Comparison of ENCODE assay signal across 27 mouse cellular contexts in genomic region chr11:49077012-49077411, GRCm38 (mm10). TPM values are rescaled to one million over a fixed set of nuclear protein-coding genes. Genes with fewer than 3 reads are reported as not detected.
DNase-seq lines count a peak whose midpoint lies in the region; ATAC-seq and TF ChIP-seq lines count a peak whose summit lies in the region.
"Had no signal": no experiment of that assay in that cellular context is flagged by ENCODE, and none has a peak within 500 bp of the region (broad histone marks: within the 10 kb centered on the region; RNA-seq: fewer than 3 reads in every experiment).

No protein-coding gene starts in this region.

- no peak overlapping the region for H3K4me3 ChIP-seq in heart, embryonic 16.5 days (ENCODE audit: low read length)
- H3K4me3 ChIP-seq in liver, adult 2 months (ENCODE audit: insufficient read depth, low read depth, low read length) = no peak overlapping the region
- H3K4me3 ChIP-seq in embryonic fibroblast, embryonic 13.5 days (ENCODE audit: insufficient read depth, low read length) = no peak overlapping the region
- peak overlapping the region; percentile 20 for H3K4me3 ChIP-seq in macrophage (ENCODE audit: inconsistent target)
- H3K4me3 ChIP-seq in midbrain, embryonic 15.5 days = no peak overlapping the region
- H3K4me3 ChIP-seq: forebrain, embryonic 10.5 days; heart, embryonic 13.5 days; limb, embryonic 13.5 days had no signal

- no peak for TF ChIP-seq CTCF in liver, adult 2 months (IDR thresholded peaks at IDR 0.05; ENCODE audit: low read depth, low read length)
- no peak for TF ChIP-seq CTCF in embryonic fibroblast, embryonic 13.5 days (IDR thresholded peaks at IDR 0.05; ENCODE audit: borderline replicate concordance, insufficient read depth, low read length)

- 82% methylated on average over 1 of the region's 1 CpGs for WGBS in heart, embryonic 16.5 days
- 80% methylated on average over 1 of the region's 1 CpGs for WGBS in liver, adult 2 months
- WGBS in macrophage (ENCODE audit: missing documents) = 11% methylated on average over 1 of the region's 1 CpGs
- 79% methylated on average over 1 of the region's 1 CpGs for WGBS in midbrain, embryonic 15.5 days

- ATAC-seq in heart, embryonic 16.5 days (replicated peaks; ENCODE audit: extremely low read depth, insufficient read depth, low FRiP score) = no peak
- ATAC-seq in midbrain, embryonic 15.5 days (replicated peaks) = no peak
- ATAC-seq: forebrain, embryonic 16.5 days had no signal

- H3K79me2 ChIP-seq in liver, adult 2 months (ENCODE audit: control insufficient read depth, insufficient read depth, low read length) = no peaks in the 10 kb centered on the region
- H3K79me2 ChIP-seq in macrophage (ENCODE audit: inconsistent target) = peaks cover 29% of the 10 kb centered on the region; the same call in 1 of the 2 replicates

- H3K4me2 ChIP-seq in heart, embryonic 16.5 days (ENCODE audit: low read depth, low read length) = no peak overlapping the region
- H3K4me2 ChIP-seq in midbrain, embryonic 15.5 days = no peak overlapping the region
- H3K4me2 ChIP-seq: heart, embryonic 13.5 days; hindbrain, embryonic 14.5 days; limb, embryonic 13.5 days had no signal

- DNase-seq in heart, adult 9 months (ENCODE audit: low spot score in 2 of 2) = no peak
- no peak for DNase-seq in liver, adult 2 months (ENCODE audit: extremely low read depth, low read depth, low spot score)
- no peak for DNase-seq in liver
- DNase-seq in layer of hippocampus, postnatal 14 days (ENCODE audit: low spot score in 2 of 2) = no peak
- DNase-seq: adrenal gland, postnatal 10 days; cerebellum, adult 8-10 months; gastrocnemius, postnatal 25 days; lung, adult 2 months; lung, postnatal 14 days; midbrain, embryonic 14.5 days; thymus, postnatal 14 days had no signal

- H3K9me3 ChIP-seq in heart, embryonic 16.5 days (replicated peaks; ENCODE audit: control insufficient read depth, low read length) = no peaks in the 10 kb centered on the region
- H3K9me3 ChIP-seq in midbrain, embryonic 15.5 days = no peaks in the 10 kb centered on the region
- H3K9me3 ChIP-seq: forebrain, embryonic 10.5 days; heart, embryonic 13.5 days; limb, embryonic 13.5 days had no signal

- TF ChIP-seq POLR2A in liver, adult 2 months (IDR thresholded peaks at IDR 0.05; ENCODE audit: extremely low read depth, insufficient read depth, low read length) = no peak
- TF ChIP-seq POLR2A in embryonic fibroblast, embryonic 13.5 days (IDR thresholded peaks at IDR 0.05; ENCODE audit: low read depth, low read length) = no peak

- no peaks in the 10 kb centered on the region for H3K4me1 ChIP-seq in heart, embryonic 16.5 days (ENCODE audit: control insufficient read depth, insufficient read depth, low read length)
- 0 out of 2 replicates have a peak, but pooled peaks cover 3% of the 10 kb centered on the region for H3K4me1 ChIP-seq in liver, adult 2 months (ENCODE audit: control insufficient read depth, insufficient read depth, low read length)
- H3K4me1 ChIP-seq in embryonic fibroblast, embryonic 13.5 days (ENCODE audit: control insufficient read depth, insufficient read depth, low read length) = peaks cover 3% of the 10 kb centered on the region
- H3K4me1 ChIP-seq in midbrain, embryonic 15.5 days = no peaks in the 10 kb centered on the region
- H3K4me1 ChIP-seq: forebrain, embryonic 10.5 days; heart, embryonic 13.5 days; limb, embryonic 13.5 days had no signal

- H3K9ac ChIP-seq in heart, embryonic 16.5 days (ENCODE audit: low read length) = no peak overlapping the region
- H3K9ac ChIP-seq in liver, adult 2 months (ENCODE audit: low read depth, low read length) = no peak overlapping the region
- no peak overlapping the region for H3K9ac ChIP-seq in midbrain, embryonic 15.5 days
- H3K9ac ChIP-seq: heart, embryonic 13.5 days; hindbrain, embryonic 14.5 days; limb, embryonic 13.5 days had no signal

- H3K27ac ChIP-seq in heart, embryonic 16.5 days (ENCODE audit: low read length) = peak overlapping the region; percentile 78
- peak overlapping the region; percentile 23 for H3K27ac ChIP-seq in liver, adult 2 months (replicated peaks; ENCODE audit: insufficient read depth, low read depth, low read length)
- peak overlapping the region; percentile 23; the same call in 1 of the 2 replicates for H3K27ac ChIP-seq in embryonic fibroblast, embryonic 13.5 days (ENCODE audit: insufficient read depth, low read length)
- peak overlapping the region; percentile 93 for H3K27ac ChIP-seq in macrophage
- H3K27ac ChIP-seq in midbrain, embryonic 15.5 days = no peak overlapping the region
- H3K27ac ChIP-seq: forebrain, embryonic 10.5 days; heart, embryonic 13.5 days; hindbrain, embryonic 14.5 days; limb, embryonic 13.5 days had no signal

- no peaks in the 10 kb centered on the region for H3K27me3 ChIP-seq in heart, embryonic 16.5 days (ENCODE audit: control insufficient read depth, insufficient read depth, low read length)
- H3K27me3 ChIP-seq in liver, adult 2 months (ENCODE audit: control insufficient read depth, insufficient read depth, low read length) = no peaks in the 10 kb centered on the region
- H3K27me3 ChIP-seq in midbrain, embryonic 15.5 days (replicated peaks) = no peaks in the 10 kb centered on the region
- H3K27me3 ChIP-seq: heart, embryonic 13.5 days; limb, embryonic 13.5 days had no signal

- no peaks in the 10 kb centered on the region for H3K36me3 ChIP-seq in heart, embryonic 16.5 days (ENCODE audit: control insufficient read depth, insufficient read depth)
- no peaks in the 10 kb centered on the region for H3K36me3 ChIP-seq in liver, adult 2 months (ENCODE audit: control insufficient read depth, insufficient read depth, low read length)
- no peaks in the 10 kb centered on the region for H3K36me3 ChIP-seq in macrophage (ENCODE audit: inconsistent target)
- no peaks in the 10 kb centered on the region for H3K36me3 ChIP-seq in midbrain, embryonic 15.5 days (replicated peaks)
- H3K36me3 ChIP-seq: forebrain, embryonic 10.5 days; heart, embryonic 13.5 days; limb, embryonic 13.5 days had no signal

RNA-seq across cellular contexts. Expression of gene Ifi47, which starts 0.6 kb away (rescaled TPM):
- polyA plus RNA-seq in heart, embryonic 16.5 days (2015; fragmentation: Nextera tagmentation; extraction: Ambion mirVana) = 3.6 and 7.6 TPM in 2 replicates
- total RNA-seq in liver, adult 2 months (2014; rRNA removed) = 20.0 and 21.3 TPM in 2 replicates
- 8.2 and 12.7 TPM in 2 replicates for polyA plus RNA-seq in liver, adult 2 months (2012; rRNA removed)
- 4.8 and 7.6 TPM in 2 replicates for polyA plus RNA-seq in embryonic fibroblast, embryonic 13.5 days (2011; ENCODE audit: insufficient read length, low read depth, missing spikeins)
- 100 to 1,000 TPM in 13 of 26 experiments, 10 to 100 TPM in 11, 1 to 10 TPM in 2; 6.9 to 403 (median 98.1) TPM for total RNA-seq in macrophage (2018; cell fraction: chromatin; rRNA removed)
- 100 to 1,000 TPM in 15 of 26 experiments, 10 to 100 TPM in 11; 52.2 to 394 (median 215) TPM for total RNA-seq in macrophage (2018; cell fraction: cytosol; rRNA removed)
- 100 to 1,000 TPM in 16 of 26 experiments, 10 to 100 TPM in 10; 27.4 to 356 (median 184) TPM for total RNA-seq in macrophage (2018; cell fraction: nucleus; rRNA removed)
- polyA plus RNA-seq in macrophage (2018) = 34.8 to 249 TPM (median 64.0 TPM) in 3 replicates
- polyA plus RNA-seq in midbrain, embryonic 15.5 days (2015; fragmentation: Nextera tagmentation; extraction: Ambion mirVana) = 0.35 and 0.56 TPM in 2 replicates
- under 1 TPM; 0.31 to 0.65 TPM for total RNA-seq in layer of hippocampus, postnatal 14 days (2021)
- polyA plus RNA-seq: neural tube, embryonic 14.5 days had no signal

RNA-seq across cellular contexts. Expression of gene Tgtp2, which starts 13.0 kb away (rescaled TPM):
- polyA plus RNA-seq in heart, embryonic 16.5 days (2015; fragmentation: Nextera tagmentation; extraction: Ambion mirVana) = 3.8 and 8.0 TPM in 2 replicates
- 5.7 and 6.9 TPM in 2 replicates for total RNA-seq in liver, adult 2 months (2014; rRNA removed)
- polyA plus RNA-seq in liver, adult 2 months (2012; rRNA removed) = 1.1 and 1.3 TPM in 2 replicates
- 6.4 and 6.5 TPM in 2 replicates for polyA plus RNA-seq in embryonic fibroblast, embryonic 13.5 days (2011; ENCODE audit: insufficient read length, low read depth, missing spikeins)
- total RNA-seq in macrophage (2018; cell fraction: chromatin; rRNA removed) = 100 to 1,000 TPM in 13 of 26 experiments, 10 to 100 TPM in 8, 1 to 10 TPM in 5; 3.2 to 381 (median 96.4) TPM
- 100 to 1,000 TPM in 14 of 26 experiments, 10 to 100 TPM in 12; 22.0 to 727 (median 214) TPM for total RNA-seq in macrophage (2018; cell fraction: cytosol; rRNA removed)
- 100 to 1,000 TPM in 15 of 26 experiments, 10 to 100 TPM in 11; 14.5 to 657 (median 295) TPM for total RNA-seq in macrophage (2018; cell fraction: nucleus; rRNA removed)
- 27.3 to 134 TPM (median 32.0 TPM) in 3 replicates for polyA plus RNA-seq in macrophage (2018)
- polyA plus RNA-seq in midbrain, embryonic 15.5 days (2015; fragmentation: Nextera tagmentation; extraction: Ambion mirVana) = 0.68 TPM in 1 of 2 replicates, not detected in the other
- not detected for total RNA-seq in layer of hippocampus, postnatal 14 days (2021)
- total RNA-seq: heart, postnatal 4 days had no signal
- polyA plus RNA-seq: forebrain, embryonic 10.5 days; forebrain, embryonic 16.5 days; hindbrain, embryonic 14.5 days; limb, embryonic 13.5 days; neural tube, embryonic 14.5 days had no signal

RNA-seq across cellular contexts. Expression of gene 9930111J21Rik2, which starts 26.0 kb away (rescaled TPM):
- 0.87 and 1.2 TPM in 2 replicates for polyA plus RNA-seq in heart, embryonic 16.5 days (2015; fragmentation: Nextera tagmentation; extraction: Ambion mirVana)
- total RNA-seq in liver, adult 2 months (2014; rRNA removed) = 2.8 and 4.0 TPM in 2 replicates
- 0.30 and 0.44 TPM in 2 replicates for polyA plus RNA-seq in liver, adult 2 months (2012; rRNA removed)
- polyA plus RNA-seq in embryonic fibroblast, embryonic 13.5 days (2011; ENCODE audit: insufficient read length, low read depth, missing spikeins) = 2.4 and 6.0 TPM in 2 replicates
- total RNA-seq in macrophage (2018; cell fraction: chromatin; rRNA removed) = 100 to 1,000 TPM in 21 of 26 experiments, 10 to 100 TPM in 5; 39.0 to 542 (median 279) TPM
- 100 to 1,000 TPM in 19 of 26 experiments, 10 to 100 TPM in 7; 41.5 to 220 (median 127) TPM for total RNA-seq in macrophage (2018; cell fraction: cytosol; rRNA removed)
- total RNA-seq in macrophage (2018; cell fraction: nucleus; rRNA removed) = 100 to 1,000 TPM in 19 of 26 experiments, 10 to 100 TPM in 7; 48.5 to 419 (median 203) TPM
- 39.3 to 117 TPM (median 92.6 TPM) in 3 replicates for polyA plus RNA-seq in macrophage (2018)
- 0.37 and 0.38 TPM in 2 replicates for polyA plus RNA-seq in midbrain, embryonic 15.5 days (2015; fragmentation: Nextera tagmentation; extraction: Ambion mirVana)
- 1 to 10 TPM in 1 of 2 experiments, under 1 TPM in 1; 0.91 to 1.4 TPM for total RNA-seq in layer of hippocampus, postnatal 14 days (2021)

RNA-seq across cellular contexts. Expression of gene Olfr1396, which starts 37.7 kb away (rescaled TPM):
- 0.10 and 0.18 TPM in 2 replicates for polyA plus RNA-seq in heart, embryonic 16.5 days (2015; fragmentation: Nextera tagmentation; extraction: Ambion mirVana)
- under 0.01 and 0.07 TPM in 2 replicates for total RNA-seq in liver, adult 2 months (2014; rRNA removed)
- 0.02 and 0.06 TPM in 2 replicates for polyA plus RNA-seq in liver, adult 2 months (2012; rRNA removed)
- polyA plus RNA-seq in embryonic fibroblast, embryonic 13.5 days (2011; ENCODE audit: insufficient read length, low read depth, missing spikeins) = not detected in 2 replicates
- under 1 TPM in 2 of 26 experiments, not detected in 24; 0.38 to 0.63 TPM for total RNA-seq in macrophage (2018; cell fraction: chromatin; rRNA removed)
- total RNA-seq in macrophage (2018; cell fraction: cytosol; rRNA removed) = not detected
- under 1 TPM in 2 of 26 experiments, not detected in 24; 0.14 to 0.36 TPM for total RNA-seq in macrophage (2018; cell fraction: nucleus; rRNA removed)
- not detected in 3 replicates for polyA plus RNA-seq in macrophage (2018)
- polyA plus RNA-seq in midbrain, embryonic 15.5 days (2015; fragmentation: Nextera tagmentation; extraction: Ambion mirVana) = 0.11 TPM in 1 of 2 replicates, not detected in the other
- not detected for total RNA-seq in layer of hippocampus, postnatal 14 days (2021)
- total RNA-seq: gastrocnemius, postnatal 25 days; left cerebral cortex, adult 18-20 months; left cerebral cortex, postnatal 25 days; megakaryocyte-erythroid progenitor cell, adult 5-6 weeks had no signal
- polyA plus RNA-seq: C2C12; forebrain, embryonic 10.5 days; forebrain, embryonic 16.5 days; heart, embryonic 13.5 days; hindbrain, embryonic 14.5 days; midbrain, embryonic 14.5 days; neural tube, embryonic 14.5 days; stomach, embryonic 14.5 days had no signal
